Mouse (Mus musculus): ENCODE measurements at regions not wholly inside any gene's neighbourhood (a gene's known extent, or its start where the extent isn't known, plus 50 kb on each side); places are given as distances from the start of the nearest gene placed in this dataset.
"Not testable (repeated sequence)": the region's sequence is repeated elsewhere in the genome, so short reads cannot be mapped to it uniquely, and the experiment has no call there.

- DNase-seq (ENCODE audit: low spot score in 2 of 2) = peak in 1 of 2 experiments; percentile 43
Observed at GRCm38 (mm10) chr2:53619681-53620080, 428.2 kb downstream of the Arl6ip6 start.

DNA sequence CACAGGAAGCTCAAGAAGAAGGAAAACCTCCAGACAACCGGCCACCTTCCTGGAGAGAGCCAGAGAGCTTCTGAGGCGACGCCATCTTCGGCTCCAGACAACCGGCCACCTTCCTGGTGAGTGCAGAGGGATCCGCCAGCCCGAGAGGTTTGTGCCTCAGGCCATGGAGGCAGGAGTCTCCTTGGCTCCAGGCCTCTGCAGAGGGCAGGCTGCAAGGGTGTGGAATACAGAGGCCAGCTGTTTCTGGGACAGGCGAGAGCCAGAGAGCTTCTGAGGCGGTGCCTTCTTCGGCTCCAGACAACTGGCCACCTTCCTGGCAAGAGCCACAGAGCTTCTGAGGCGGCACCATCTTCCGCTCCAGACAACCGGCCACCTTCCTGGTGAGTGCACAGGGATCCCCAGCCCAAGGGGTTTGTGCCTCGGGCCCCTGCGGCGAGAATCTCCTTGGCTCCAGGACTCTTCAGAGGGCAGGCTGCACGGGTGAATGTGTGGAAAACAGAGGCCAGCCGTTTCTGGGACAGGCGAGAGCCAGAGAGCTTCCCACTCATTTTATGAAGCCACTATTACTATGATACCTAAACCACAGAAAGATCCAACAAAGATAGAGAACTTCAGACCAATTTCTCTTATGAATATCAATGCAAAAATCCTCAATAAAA lies 441.4 kb downstream of the Arl6ip6 start:
- not testable (repeated sequence) for DNase-seq (ENCODE audit: low spot score in 2 of 2)

- DNase-seq (ENCODE audit: low spot score in 2 of 2) = no peak
Observed at GRCm38 (mm10) chr2:53668599-53669372, 416.6 kb downstream of the Rprm start.

DNA sequence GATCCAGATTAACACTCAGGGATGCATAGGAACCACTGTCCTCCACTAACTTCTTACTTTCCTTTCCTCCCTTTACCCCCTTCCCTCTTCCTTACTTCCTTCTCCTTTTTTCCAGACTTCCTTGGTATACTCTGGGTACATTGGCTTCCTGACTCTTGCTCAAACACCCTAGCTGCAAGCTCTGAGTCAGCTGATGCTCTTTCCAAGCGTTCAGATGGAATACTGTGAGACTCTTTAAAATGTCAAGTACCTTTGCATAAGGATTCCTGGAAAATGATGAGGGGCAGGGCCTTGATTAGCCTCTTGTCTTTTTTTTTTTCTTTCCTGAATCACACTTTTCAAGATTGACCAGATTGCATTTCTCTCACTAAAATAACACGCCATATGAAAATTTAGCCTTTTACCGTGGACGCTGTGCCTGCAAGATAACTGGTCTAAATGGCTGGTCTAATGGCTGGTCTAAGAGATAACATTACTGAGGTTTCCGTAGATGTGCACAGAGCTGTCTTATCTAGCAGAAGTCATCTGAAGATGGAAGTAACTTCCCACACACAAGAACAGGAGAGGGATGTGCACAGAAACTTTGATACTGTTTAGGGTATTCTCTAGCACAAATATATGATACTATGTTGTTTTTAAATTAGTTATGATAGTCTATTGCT lies 404.9 kb downstream of the Rprm start:
- DNase-seq (ENCODE audit: low spot score in 2 of 2) = no peak

GRCm38 (mm10) chr2:53682599-53682998 lies 402.8 kb downstream of the Rprm start:
- no peak for DNase-seq (ENCODE audit: low spot score in 2 of 2)

DNA sequence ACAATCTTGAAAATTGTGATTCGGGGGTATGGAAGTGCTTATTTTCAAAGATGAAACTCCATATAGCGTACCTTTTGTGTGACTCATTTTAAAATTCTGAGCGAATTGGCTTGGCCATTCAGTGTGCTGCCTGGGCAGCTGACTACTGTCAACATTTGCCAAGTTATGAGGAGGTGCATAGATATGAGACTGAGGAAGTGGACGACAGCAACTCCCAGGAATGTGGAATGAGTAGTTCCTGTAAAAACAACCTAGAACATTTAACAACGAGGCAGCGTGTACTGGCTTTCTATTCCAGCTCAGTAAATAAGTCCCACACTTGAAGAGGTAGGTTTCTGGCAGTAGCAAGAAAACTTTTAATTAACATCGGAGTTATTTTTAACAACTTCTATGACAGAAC lies 398.1 kb downstream of the Rprm start:
- no peak for DNase-seq (ENCODE audit: low spot score in 2 of 2)

DNA sequence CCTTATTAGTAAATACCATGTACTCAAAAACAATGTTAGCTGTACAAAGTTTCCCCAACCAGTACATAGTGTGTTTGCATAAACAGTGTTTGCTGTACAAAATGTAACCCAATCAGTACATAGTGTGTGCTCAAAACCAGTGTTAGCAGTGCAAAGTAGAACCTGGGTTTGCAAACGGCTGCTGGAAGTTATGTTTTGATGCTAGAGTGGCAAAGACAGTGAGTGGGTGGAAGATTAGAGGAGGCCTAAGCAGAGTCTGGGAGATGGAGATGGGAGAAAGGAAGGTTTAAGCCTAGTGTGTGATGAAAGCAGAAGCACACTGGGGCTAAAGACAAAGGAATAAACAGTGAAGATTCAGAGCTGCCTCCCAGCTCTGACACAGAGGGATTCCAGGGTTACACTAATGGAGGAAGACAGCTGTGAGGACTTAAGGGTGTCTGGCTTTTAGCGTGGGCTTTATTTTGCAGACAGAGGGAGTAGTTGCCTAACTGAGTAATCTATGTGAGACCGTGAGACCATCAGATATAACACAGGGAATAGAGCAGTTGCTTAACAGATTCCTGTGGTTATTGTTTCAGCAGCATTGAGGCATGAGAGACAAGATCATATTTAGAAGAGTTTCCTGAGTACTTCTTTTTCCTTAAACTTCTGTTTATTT lies 396.0 kb downstream of the Rprm start:
- DNase-seq (ENCODE audit: low spot score in 2 of 2) = no peak

DNA sequence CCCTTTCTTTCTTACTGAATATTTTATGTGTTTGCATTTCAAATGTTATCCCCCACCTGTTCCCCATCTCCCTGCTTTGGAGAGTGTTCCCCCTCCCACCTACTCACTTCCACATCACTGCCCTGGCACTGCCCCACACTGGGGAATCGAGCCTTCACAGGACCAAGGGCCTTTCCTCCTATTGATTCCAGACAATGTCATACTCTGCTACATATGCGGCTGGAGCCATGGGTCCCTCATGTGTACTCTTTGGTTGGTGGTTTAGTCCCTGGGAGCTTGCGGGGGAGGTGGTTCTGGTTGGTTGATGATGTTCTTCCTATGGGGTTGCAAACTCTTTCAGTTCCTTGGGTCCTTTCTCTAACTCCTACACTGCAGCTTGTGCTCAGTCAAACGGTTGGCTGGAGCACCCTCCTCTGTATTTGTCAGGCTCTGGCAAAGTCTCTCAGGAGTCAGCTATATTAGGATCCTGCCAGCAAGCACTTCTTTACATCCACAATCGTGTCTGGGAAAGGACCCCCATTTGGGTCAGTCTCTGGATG lies 393.7 kb downstream of the Rprm start:
- no peak for DNase-seq (ENCODE audit: low spot score in 2 of 2)

- DNase-seq (ENCODE audit: low spot score in 2 of 2) = peak; percentile 67 to 90
Observed at GRCm38 (mm10) chr2:53711213-53711612, 374.1 kb downstream of the Rprm start.

DNA sequence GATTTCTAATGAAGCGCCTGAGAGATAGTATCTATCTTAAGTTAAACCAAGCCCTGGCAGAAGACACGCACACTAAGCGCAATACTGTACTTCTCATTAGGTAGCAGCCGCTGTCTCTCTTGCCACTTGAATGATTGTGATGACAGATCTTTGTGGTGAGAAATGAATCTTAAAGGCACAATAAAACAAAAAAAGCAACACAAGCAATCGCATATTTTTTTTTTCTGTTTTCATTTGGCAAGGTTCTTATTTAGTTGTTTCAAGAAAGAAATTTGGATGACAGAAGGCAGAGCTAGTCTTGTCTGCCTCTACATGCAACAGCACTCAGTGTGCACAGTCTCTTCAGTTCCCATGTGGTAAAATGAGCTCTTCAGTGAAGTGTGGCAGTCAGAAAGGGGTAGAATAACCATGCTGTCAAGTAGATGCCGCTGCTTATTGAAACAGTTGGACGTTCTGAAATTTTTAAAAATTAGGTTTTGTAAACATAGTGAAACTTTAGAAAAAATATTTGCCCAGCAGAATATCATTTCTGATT lies 372.2 kb downstream of the Rprm start:
- no peak for DNase-seq (ENCODE audit: low spot score in 2 of 2)

- DNase-seq (ENCODE audit: low spot score in 2 of 2) = no peak
Observed at GRCm38 (mm10) chr2:53715017-53715416, 370.3 kb downstream of the Rprm start.

GRCm38 (mm10) chr2:53723231-53723630 lies 362.1 kb downstream of the Rprm start:
- DNase-seq (ENCODE audit: low spot score in 2 of 2) = no peak

DNA sequence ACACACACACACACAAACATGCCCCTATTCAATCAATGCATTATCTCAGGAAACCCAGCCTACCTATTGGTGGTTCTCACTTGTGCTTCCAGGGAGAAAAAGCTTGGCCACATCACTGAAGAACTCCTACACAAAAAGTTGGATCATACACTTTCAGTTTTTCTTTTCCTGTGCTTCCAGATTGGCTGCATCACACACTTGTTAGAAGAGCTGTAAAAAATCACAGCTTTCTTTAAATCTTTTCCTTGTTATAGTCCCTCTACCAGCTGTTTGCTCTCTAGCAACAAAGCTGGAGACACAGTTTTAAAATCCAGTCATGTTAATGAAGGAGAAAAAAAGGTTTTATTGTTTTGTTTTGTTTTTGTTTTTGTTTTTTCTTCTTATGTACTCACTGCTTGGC lies 356.7 kb downstream of the Rprm start:
- DNase-seq (ENCODE audit: low spot score in 2 of 2) = peak in 1 of 2 experiments; percentile 69

DNA sequence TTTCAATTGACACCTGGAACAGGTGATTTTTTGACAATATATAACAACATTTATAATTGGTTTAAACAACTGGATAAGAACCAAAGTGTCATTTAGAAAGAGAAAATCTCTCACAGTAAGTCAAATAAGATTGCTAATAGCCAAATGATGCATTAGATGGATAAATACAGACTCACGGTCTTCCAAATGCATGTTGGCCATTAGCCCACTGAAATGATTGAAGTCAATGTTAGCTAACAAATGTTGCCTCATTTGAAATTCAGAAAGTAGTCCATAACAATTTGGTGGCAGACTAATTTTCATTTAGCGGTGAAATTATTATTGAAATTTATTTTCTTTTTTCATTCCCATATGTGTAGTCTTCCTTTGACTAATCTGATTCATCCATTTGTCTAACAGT lies 354.9 kb downstream of the Rprm start:
- DNase-seq (ENCODE audit: low spot score in 2 of 2) = no peak

DNA sequence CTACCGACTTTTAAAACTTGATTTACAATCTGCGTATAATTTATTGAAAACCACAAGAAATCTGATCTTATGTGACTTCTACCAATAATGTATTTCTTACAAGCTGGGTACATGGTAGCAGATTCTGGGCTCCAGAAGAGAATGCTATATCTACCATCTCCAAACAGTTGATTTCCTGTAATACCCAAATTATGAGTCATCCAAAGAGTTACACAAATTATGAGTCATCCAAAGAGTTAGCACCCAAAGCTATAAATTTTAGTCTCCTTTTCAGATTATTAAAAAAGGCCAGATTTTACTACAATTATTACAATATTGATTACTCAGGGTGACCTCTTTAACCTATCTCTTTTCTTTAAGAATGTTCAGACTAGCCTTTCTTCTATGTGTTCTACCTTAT lies 321.9 kb downstream of the Rprm start:
- no peak for DNase-seq (ENCODE audit: low spot score in 2 of 2)

- DNase-seq (ENCODE audit: low spot score in 2 of 2) = not testable (repeated sequence)
Observed at GRCm38 (mm10) chr2:53782035-53782434, 303.3 kb downstream of the Rprm start.

- not testable (repeated sequence) for DNase-seq (ENCODE audit: low spot score in 2 of 2)
Observed at GRCm38 (mm10) chr2:53788599-53788998, 296.8 kb downstream of the Rprm start.

- DNase-seq (ENCODE audit: low spot score in 2 of 2) = no peak
Observed at GRCm38 (mm10) chr2:53796605-53797004, 288.7 kb downstream of the Rprm start.

DNA sequence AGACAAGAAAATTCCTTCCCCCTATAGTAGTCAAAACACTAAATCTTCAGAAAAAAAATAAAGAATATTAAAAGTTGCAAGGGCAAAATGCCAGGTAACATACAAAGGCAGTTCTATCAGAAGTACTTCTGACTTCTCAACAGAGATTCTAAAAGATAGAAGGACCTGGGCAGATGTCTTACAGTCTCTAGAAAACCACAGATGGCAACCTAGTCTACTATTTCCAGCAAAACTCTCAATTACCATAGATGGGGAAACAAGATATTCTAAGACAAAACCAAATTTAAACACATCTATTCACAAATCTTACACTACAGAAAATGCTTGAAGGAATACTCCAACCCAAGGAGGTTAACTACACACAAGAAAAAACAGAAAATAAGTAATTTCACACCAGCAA lies 281.7 kb downstream of the Rprm start:
- DNase-seq (ENCODE audit: low spot score in 2 of 2) = no peak

GRCm38 (mm10) chr2:53850815-53851528 lies 234.4 kb downstream of the Rprm start:
- no peak for DNase-seq (ENCODE audit: low spot score in 2 of 2)

Data from frontal cortex, postnatal 36 days (tissue).